Mouse (Mus musculus) erythroblast, embryonic 14.5 days (primary cell): ENCODE measurements around the gene Obsl1.

ENCODE experiments used
- GATA1 ChIP-seq: IDR thresholded peaks from 2 replicates; pipeline ENCODE4 v1.6.1; 2012; ENCODE audit warnings: low read length, inconsistent platforms, mixed read lengths
- TAL1 ChIP-seq: IDR thresholded peaks from 3 replicates; pipeline ENCODE4 v1.6.1; 2012; ENCODE audit warnings: low read length, inconsistent platforms, mixed read lengths

DNA sequence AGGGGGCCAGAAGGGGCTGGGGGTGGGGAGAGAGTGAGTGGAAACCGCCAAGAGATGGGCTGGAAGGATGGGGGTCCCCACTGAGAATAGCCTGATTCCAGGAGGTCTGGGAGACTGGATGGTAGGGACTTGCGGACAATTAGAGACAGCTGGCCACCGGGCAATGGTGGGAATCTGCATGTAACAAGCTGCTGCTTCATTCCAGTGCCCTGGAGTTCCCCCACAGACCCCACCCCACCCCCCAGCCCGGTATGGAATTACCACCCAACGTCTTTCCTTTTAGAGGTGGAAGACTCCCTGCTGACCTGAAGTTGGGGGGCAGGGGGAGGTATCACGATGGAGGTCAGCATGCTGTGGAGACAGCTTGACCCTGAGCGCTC is 58.2 kb downstream of the Obsl1 start:
- no peak for TF ChIP-seq GATA1
- TF ChIP-seq TAL1: no peak
